Mouse (Mus musculus) heart, adult 2 months (tissue): ENCODE data around the gene Ucp2. TPM values are rescaled to one million over a fixed set of nuclear protein-coding genes. Genes with fewer than 3 reads are reported as not detected.
A peak's percentile ranks its signal among the peaks of the same experiment; 100 is the strongest.

Source experiments
- DNase-seq, 2 experiments: peaks; one replicate each; pipeline ENCODE4 v3.0.0; 2021
- H3K27ac ChIP-seq: fragments of 200-600 bp; 2 replicates; pipeline ENCODE4 v1.8.1; 2022
- H3K27me3 ChIP-seq: fragments of 200-500 bp; 2 replicates; pipeline ENCODE4 v1.6.1; 2012; ENCODE audit warnings: mild to moderate bottlenecking, low read length, inconsistent platforms, mixed read lengths; ENCODE audit not compliant: control insufficient read depth, insufficient read depth
- H3K36me3 ChIP-seq: fragments of 200-500 bp; 2 replicates; pipeline ENCODE4 v1.6.1; 2012; ENCODE audit warnings: low read length, inconsistent platforms; ENCODE audit not compliant: control insufficient read depth, insufficient read depth
- H3K4me1 ChIP-seq: fragments of 200-500 bp; 2 replicates; pipeline ENCODE4 v1.6.1; 2011; ENCODE audit warnings: low read length; ENCODE audit not compliant: control insufficient read depth, insufficient read depth
- H3K4me3 ChIP-seq: fragments of 200-600 bp; 2 replicates; pipeline ENCODE4 v1.8.1; 2022
- H3K79me2 ChIP-seq: fragments of 200-500 bp; replicated peaks from 2 replicates; pipeline ENCODE4 v1.6.1; 2012; ENCODE audit warnings: mild to moderate bottlenecking, inconsistent platforms, low read length, moderate library complexity, mixed read lengths; ENCODE audit not compliant: control insufficient read depth, insufficient read depth
- H3K9ac ChIP-seq: fragments of 200-500 bp; 2 replicates; pipeline ENCODE4 v1.6.1; 2012; ENCODE audit warnings: low read depth, mild to moderate bottlenecking, control low read depth, inconsistent platforms, low read length, mixed read lengths
- CTCF ChIP-seq: fragments of 200-600 bp; IDR thresholded peaks from 2 replicates; pipeline ENCODE4 v1.8.1; 2022; ENCODE audit warnings: antibody characterized with exemption, mild to moderate bottlenecking, moderate library complexity
- EP300 ChIP-seq: fragments of 200-500 bp; IDR thresholded peaks from 2 replicates; pipeline ENCODE4 v1.6.1; 2011; ENCODE audit warnings: low read depth, low read length, control low read depth; ENCODE audit not compliant: insufficient read depth
- POLR2A ChIP-seq: fragments of 200-500 bp; IDR thresholded peaks from 2 replicates; pipeline ENCODE4 v1.6.1; 2011; ENCODE audit warnings: mild to moderate bottlenecking, low read depth, low read length, control low read depth; ENCODE audit not compliant: insufficient read depth
- WGBS: fragments of 180-500 bp; shearing (Covaris S2); methylation state at CpG from one replicate; pipeline ENCODE4 v1.1.7; 2018; 5-methylcytosine and 5-hydroxymethylcytosine counted together
- intact Hi-C: fragments of 180-260 bp; cut with DNase I; formaldehyde crosslinking; loops from one replicate; pipeline ENCODE4 v1.15.1; 2025
- polyA plus RNA-seq: library from polyadenylated mRNA; depleted of rRNA; stranded (reverse); fragments of >200 nt; gene quantifications from 2 replicates; pipeline ENCODE4 v1.2.3, GENCODE M21; 2012
- total RNA-seq, 2 experiments: library from RNA; stranded (reverse); gene quantifications; 2 replicates each; pipeline ENCODE4 v1.2.3; 2021

Gene Ucp2
- total and polyA plus RNA-seq, 3 experiments: 193 to 496 (median 245) TPM

DNA sequence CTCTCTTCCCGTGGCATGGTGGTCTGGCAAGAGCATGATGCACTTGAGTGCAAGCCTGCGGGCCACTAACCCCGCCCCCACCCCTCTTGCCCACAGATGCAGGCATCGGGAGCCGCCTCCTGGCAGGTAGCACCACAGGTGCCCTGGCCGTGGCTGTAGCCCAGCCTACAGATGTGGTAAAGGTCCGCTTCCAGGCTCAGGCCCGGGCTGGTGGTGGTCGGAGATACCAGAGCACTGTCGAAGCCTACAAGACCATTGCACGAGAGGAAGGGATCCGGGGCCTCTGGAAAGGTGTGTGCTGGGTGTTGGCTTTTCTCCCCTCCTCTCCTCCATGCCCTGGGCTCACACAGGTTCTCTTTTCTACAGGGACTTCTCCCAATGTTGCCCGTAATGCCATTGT, 4.8 kb downstream of the Ucp2 start:
- DNase-seq: no peak
- Histone ChIP-seq H3K36me3 (0 out of 2 replicates have a peak, but pooled peaks cover 2% of the 10 kb centered on the region), H3K4me1 (peaks cover 14% of the 10 kb centered on the region), H3K79me2 (no peaks in the 10 kb centered on the region), H3K4me3 (no peak overlapping the region), H3K9ac (no peak overlapping the region), H3K27ac (no peak overlapping the region), H3K27me3 (no peaks in the 10 kb centered on the region)
- TF ChIP-seq POLR2A: no peak
- no peak for TF ChIP-seq CTCF
- TF ChIP-seq EP300: no peak
- intact Hi-C loops: no loop called here
- 93% methylated on average over 13 of the region's 13 CpGs for WGBS

DNA sequence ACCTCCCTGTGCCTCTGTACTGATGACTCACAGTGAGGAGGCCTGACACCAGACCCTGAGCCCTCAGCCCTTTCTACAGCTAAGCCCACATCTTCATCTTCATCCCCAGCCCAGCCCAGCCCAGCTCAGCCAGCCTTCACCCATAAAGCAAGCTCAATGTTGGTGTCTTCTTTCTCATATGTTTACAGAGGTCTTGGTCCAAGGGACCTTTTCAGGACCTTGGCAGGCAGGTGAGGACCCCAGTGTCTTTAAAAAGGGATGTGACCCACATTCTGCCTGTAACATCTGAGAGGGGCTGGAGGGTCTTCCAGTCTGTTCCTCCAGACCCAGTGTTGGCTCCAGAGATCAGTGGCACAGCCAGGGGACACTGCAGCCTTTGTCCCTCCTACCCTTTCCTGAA, 6.3 kb downstream of the Ucp2 start:
- H3K4me3 ChIP-seq: no peak overlapping the region
- no peak for DNase-seq
- H3K4me1 ChIP-seq: peaks cover 14% of the 10 kb centered on the region
- intact Hi-C loops: no loop called here
- 0 out of 2 replicates have a peak, but pooled peaks cover 2% of the 10 kb centered on the region for H3K36me3 ChIP-seq
- H3K27ac ChIP-seq: no peak overlapping the region
- H3K9ac ChIP-seq: no peak overlapping the region
- H3K79me2 ChIP-seq: no peaks in the 10 kb centered on the region
- H3K27me3 ChIP-seq: no peaks in the 10 kb centered on the region
- TF ChIP-seq POLR2A (no peak), EP300 (no peak), CTCF (no peak)

- WGBS: 53% methylated on average over 16 of the region's 16 CpGs
- intact Hi-C loops: loop anchor here (2.0 kb wide), 1 partner anchor 72 kb away; no protein-coding TSS in a partner anchor
- Histone ChIP-seq H3K79me2 (no peaks in the 10 kb centered on the region), H3K27me3 (no peaks in the 10 kb centered on the region), H3K4me3 (no peak overlapping the region), H3K27ac (no peak overlapping the region), H3K4me1 (peaks cover 6% of the 10 kb centered on the region), H3K9ac (no peak overlapping the region), H3K36me3 (0 out of 2 replicates have a peak, but pooled peaks cover 2% of the 10 kb centered on the region)
- peak; percentile 10; the same call in 1 of the 2 replicates for TF ChIP-seq POLR2A
- TF ChIP-seq CTCF: no peak
- no peak for TF ChIP-seq EP300
- peak in 1 of 2 experiments; percentile 44 for DNase-seq
Observed at GRCm38 (mm10) chr7:100500276-100500977, 7.3 kb downstream of the Ucp2 start.

DNA sequence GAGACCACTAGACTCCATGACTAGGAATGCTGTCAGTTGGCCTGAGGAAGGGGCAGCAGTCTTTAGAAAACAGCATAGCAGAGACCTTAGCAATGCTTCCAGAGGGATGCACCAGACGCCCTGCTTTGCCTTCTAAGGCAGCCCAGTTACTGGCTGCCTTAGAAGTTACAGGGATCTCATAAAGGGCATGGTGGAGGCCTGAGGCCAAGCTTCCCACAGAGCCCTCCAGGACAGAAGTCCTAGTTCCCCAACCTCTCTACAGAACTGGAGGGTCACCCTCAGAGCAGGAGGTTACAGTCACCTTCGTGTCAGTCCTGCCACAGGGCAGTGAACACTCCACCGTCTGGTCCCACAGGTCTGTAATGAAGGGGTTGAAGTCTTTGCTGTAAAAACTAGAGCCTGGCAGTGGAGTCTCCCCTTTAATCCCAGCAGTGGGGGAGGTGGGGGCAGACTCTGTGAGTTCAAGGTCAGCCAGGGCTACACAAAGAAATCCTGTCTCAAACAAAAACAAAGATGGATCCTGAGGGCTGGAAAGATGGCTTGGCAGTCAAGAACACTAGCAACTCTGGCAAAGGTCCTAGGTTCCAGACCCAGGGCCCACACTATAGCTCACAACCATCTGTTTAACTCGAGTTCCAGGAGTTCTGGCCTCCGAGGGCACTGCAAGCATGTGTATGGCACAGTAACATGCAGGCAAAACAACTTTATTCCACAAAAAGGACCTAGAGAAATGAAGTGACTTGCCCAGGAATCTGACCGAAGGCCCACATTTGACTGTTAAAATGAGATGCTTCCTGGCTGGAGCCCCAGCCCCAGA, 8.1 kb downstream of the Ucp2 start:
- H3K36me3 ChIP-seq: no peaks in the 10 kb centered on the region
- no peak for DNase-seq
- 65% methylated on average over 6 of the region's 6 CpGs for WGBS
- no peaks in the 10 kb centered on the region for H3K27me3 ChIP-seq
- no peak overlapping the region for H3K9ac ChIP-seq
- no peaks in the 10 kb centered on the region for H3K79me2 ChIP-seq
- H3K4me1 ChIP-seq: peaks cover 2% of the 10 kb centered on the region; the same call in 1 of the 2 replicates
- no peak overlapping the region for H3K27ac ChIP-seq
- TF ChIP-seq EP300 (0 out of 2 replicates have a peak, but pooled peaks have one; percentile 15), CTCF (no peak), POLR2A (peak; percentile 23; the same call in 1 of the 2 replicates)
- H3K4me3 ChIP-seq: no peak overlapping the region
- intact Hi-C loops: loop anchor here (2.0 kb wide), 1 partner anchor 72 kb away; no protein-coding TSS in a partner anchor

GRCm38 (mm10) chr7:100501844-100502373, 8.8 kb downstream of the Ucp2 start:
- Histone ChIP-seq H3K4me3 (no peak overlapping the region), H3K9ac (no peak overlapping the region), H3K4me1 (peaks cover 2% of the 10 kb centered on the region; the same call in 1 of the 2 replicates), H3K27me3 (no peaks in the 10 kb centered on the region), H3K79me2 (no peaks in the 10 kb centered on the region), H3K27ac (no peak overlapping the region), H3K36me3 (no peaks in the 10 kb centered on the region)
- WGBS: 32% methylated on average over 2 of the region's 2 CpGs
- intact Hi-C loops: loop anchor here (2.0 kb wide), 1 partner anchor 73 kb away; no protein-coding TSS in a partner anchor
- DNase-seq: no peak
- no peak for TF ChIP-seq POLR2A
